Comparison of ENCODE assay signal across 33 mouse cellular contexts in the genomic region with DNA sequence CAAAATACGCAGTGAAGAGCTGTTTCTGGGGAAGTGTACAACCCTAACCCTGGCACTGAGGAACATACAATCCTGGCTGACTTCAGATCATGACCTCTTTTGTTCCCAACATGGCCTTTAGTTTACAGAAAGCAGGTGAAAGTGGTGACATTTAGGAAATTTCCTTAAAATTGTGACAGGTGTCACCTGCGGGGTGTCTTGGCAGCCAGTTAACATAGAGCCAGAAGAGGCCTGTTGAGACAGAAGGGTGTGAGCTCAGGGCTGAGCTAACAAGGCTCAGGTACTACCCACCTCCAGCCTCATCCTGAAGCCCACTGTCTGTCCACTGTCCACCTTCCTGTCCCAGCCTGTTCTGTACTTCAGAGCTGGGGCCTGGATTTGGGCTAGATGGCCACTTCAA. TPM values are rescaled to one million over a fixed set of nuclear protein-coding genes. Genes with fewer than 3 reads are reported as not detected.
DNase-seq lines count a peak whose midpoint lies in the region; ATAC-seq lines count a peak whose summit lies in the region.
"Had no signal": no experiment of that assay in that cellular context is flagged by ENCODE, and none has a peak within 500 bp of the region (broad histone marks: within the 10 kb centered on the region; RNA-seq: fewer than 3 reads in every experiment).

No protein-coding gene starts in this region.

- no peak for ATAC-seq in cerebellum, adult (ENCODE audit: insufficient number of reproducible peaks, low FRiP score, low TSS enrichment)
- no peak for ATAC-seq in activated CD4-positive, CD25-positive, alpha-beta regulatory T cell, adult 4 months
- ATAC-seq: forebrain, embryonic 14.5 days; forebrain, postnatal 0 days; hindbrain, embryonic 16.5 days; intestine, embryonic 15.5 days; Patski had no signal

- peak; percentile 85 for DNase-seq in cerebellum, adult 11-12 months
- DNase-seq in cerebellum, adult 8-10 months, result peak; percentile 72
- DNase-seq in cerebellum, postnatal 10 days, result peak; percentile 49 to 57
- DNase-seq in cerebellum, postnatal 36 days, result peak; percentile 78 to 81
- no peak for DNase-seq in lung, postnatal 10 days
- no peak for DNase-seq in heart, adult 8-10 months (ENCODE audit: low spot score)
- DNase-seq: adrenal gland, adult 2 months; adrenal gland, postnatal 14 days; B cell, adult 2 months; forebrain, postnatal 0 days; gastrocnemius, adult 2 months; gastrocnemius, postnatal 14 days; heart, adult 11 months; heart, postnatal 10 days; heart, postnatal 36 days; kidney, adult 11 months; kidney, adult 8-10 months had no signal

RNA-seq across cellular contexts. Expression of gene Syt12, which starts 2.8 kb away (rescaled TPM):
- polyA plus RNA-seq in activated CD4-positive, CD25-positive, alpha-beta regulatory T cell, adult 4 months (2017; shearing (Covaris generic)), result under 1 TPM in 1 of 2 experiments, not detected in 1; 0.14 TPM
- total RNA-seq in heart, adult 8-10 months (2022), result 10 to 100 TPM in 1 of 4 experiments, 1 to 10 TPM in 3; 4.2 to 13.5 (median 6.1) TPM
- polyA plus RNA-seq: G1E had no signal

RNA-seq across cellular contexts. Expression of gene 2010003K11Rik, which starts 18.3 kb away (rescaled TPM):
- polyA plus RNA-seq in activated CD4-positive, CD25-positive, alpha-beta regulatory T cell, adult 4 months (2017; shearing (Covaris generic)), result not detected
- total RNA-seq in heart, adult 8-10 months (2022), result not detected
- total RNA-seq: CH12.LX; forebrain, postnatal 0 days; gastrocnemius, adult 2 months; gastrocnemius, postnatal 14 days had no signal
- polyA plus RNA-seq: brain, embryonic 14.5 days; embryonic facial prominence, embryonic 12.5 days; embryonic facial prominence, embryonic 15.5 days; forebrain, embryonic 11.5 days; forebrain, embryonic 14.5 days; forebrain, postnatal 0 days; frontal cortex, adult 2 months; G1E; heart, embryonic 12.5 days; heart, embryonic 15.5 days; hindbrain, embryonic 13.5 days; hindbrain, embryonic 16.5 days had no signal

RNA-seq across cellular contexts. Expression of gene Pcx, which starts 30.2 kb away (rescaled TPM):
- 1 to 10 TPM; 1.0 to 1.5 TPM for polyA plus RNA-seq in activated CD4-positive, CD25-positive, alpha-beta regulatory T cell, adult 4 months (2017; shearing (Covaris generic))
- total RNA-seq in heart, adult 8-10 months (2022), result 10 to 100 TPM; 38.8 to 58.2 (median 43.9) TPM

RNA-seq across cellular contexts. Expression of gene Rhod, which starts 40.8 kb away (rescaled TPM):
- polyA plus RNA-seq in activated CD4-positive, CD25-positive, alpha-beta regulatory T cell, adult 4 months (2017; shearing (Covaris generic)), result 1 to 10 TPM; 1.9 to 3.2 TPM
- total RNA-seq in heart, adult 8-10 months (2022), result 1 to 10 TPM; 5.1 to 6.7 (median 5.8) TPM

Comparison
In these comparisons a context has a peak if more than half of its experiments do, and no peak if none do; other contexts are left out.
1. DNase-seq: peak in cerebellum, adult 11-12 months (single experiment), cerebellum, adult 8-10 months (single experiment), cerebellum, postnatal 10 days (2 of 2) and cerebellum, postnatal 36 days (2 of 2); none in lung, postnatal 10 days (single experiment) and heart, adult 8-10 months (single experiment).